Mouse (Mus musculus): Measurements from ENCODE around the gene Meis2.

DNA sequence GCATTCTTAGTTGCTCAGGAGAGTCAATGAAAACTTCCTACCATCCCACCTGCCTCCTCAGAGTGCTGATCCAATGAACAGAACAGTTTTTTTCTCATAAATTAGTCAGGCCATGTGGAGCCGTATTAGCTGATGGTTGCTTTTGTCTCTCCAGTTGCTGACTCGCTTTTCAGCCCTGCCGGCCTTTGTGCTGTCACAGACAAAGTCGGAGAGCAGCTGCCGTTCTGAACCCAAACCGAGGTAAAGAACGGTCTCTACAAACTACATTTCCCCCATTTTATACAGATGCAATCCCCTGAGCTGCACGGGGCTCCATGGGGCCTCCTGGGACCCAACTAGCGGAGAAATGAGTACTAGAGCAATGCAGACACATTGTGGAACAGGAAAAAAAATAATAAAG is 45.7 kb downstream of the Meis2 start:
- TF ChIP-seq CTCF (IDR thresholded peaks at IDR 0.05 in 2 of 3, conservative IDR thresholded peaks at IDR 0.05 in 1 of 3; ENCODE audit: control insufficient read depth in 1 of 3, insufficient read depth in 1 of 3, low read depth in 2 of 3, low read length in 3 of 3, poor library complexity in 1 of 3, severe bottlenecking in 1 of 3), result no peak
- TF ChIP-seq POLR2AphosphoS5 (IDR thresholded peaks at IDR 0.05; ENCODE audit: borderline replicate concordance, low read depth, low read length), result no peak
- no peak for TF ChIP-seq BHLHE40 (IDR thresholded peaks at IDR 0.05; ENCODE audit: borderline replicate concordance, low read depth, low read length)
- TF ChIP-seq ZC3H11A (IDR thresholded peaks at IDR 0.05; ENCODE audit: low read depth, low read length), result no peak
- TF ChIP-seq TAL1 (IDR thresholded peaks at IDR 0.05; ENCODE audit: low read length), result no peak
- TF ChIP-seq SMC3 (IDR thresholded peaks at IDR 0.05; ENCODE audit: low read depth, low read length), result no peak

Measured in MEL (cell line).